Mouse (Mus musculus): ENCODE results near the gene Nadk.

DNA sequence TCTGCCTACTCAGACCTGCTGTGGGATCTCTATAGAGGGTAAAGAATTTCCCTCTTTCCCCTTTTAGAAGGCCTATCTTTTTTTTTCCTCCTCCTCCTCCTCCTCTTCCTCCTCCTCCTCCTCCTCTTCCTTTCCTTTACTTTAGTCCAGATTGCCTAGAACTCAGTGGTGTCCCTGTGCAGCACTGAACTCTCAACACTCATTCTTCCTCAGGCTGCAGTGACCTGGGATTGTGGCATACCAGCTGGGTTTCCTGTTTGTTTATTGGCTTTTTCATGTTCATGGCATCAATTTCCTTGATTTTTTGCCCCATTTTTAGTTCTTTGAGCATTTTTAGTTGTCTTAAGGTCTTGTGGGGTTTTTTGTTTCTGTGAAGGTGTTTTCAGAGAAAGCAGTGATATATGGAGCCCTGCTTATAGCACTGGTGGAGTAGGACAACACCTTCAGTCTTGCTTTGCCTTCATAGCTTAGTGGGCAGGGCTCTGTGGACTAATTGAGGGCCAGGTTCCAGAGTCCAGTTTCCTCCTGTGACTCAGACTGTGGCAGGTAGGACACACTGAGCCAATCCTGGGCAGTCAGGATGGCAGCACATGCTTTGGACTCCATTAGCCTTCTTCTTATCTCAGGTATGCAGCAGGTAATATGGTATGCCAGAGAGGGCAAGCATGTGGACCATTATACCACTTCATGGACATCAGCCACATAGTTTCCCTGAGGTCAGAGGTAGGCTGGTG, 73.8 kb downstream of the Nadk start:
- no peak for TF ChIP-seq CTCF (IDR thresholded peaks at IDR 0.05; ENCODE audit: borderline replicate concordance, extremely low read depth, insufficient read depth, insufficient read length)
- TF ChIP-seq POLR2A (IDR thresholded peaks at IDR 0.05; ENCODE audit: borderline replicate concordance, extremely low read depth, insufficient read depth, insufficient read length, poor library complexity, severe bottlenecking), result no peak
